In the genomic region with DNA sequence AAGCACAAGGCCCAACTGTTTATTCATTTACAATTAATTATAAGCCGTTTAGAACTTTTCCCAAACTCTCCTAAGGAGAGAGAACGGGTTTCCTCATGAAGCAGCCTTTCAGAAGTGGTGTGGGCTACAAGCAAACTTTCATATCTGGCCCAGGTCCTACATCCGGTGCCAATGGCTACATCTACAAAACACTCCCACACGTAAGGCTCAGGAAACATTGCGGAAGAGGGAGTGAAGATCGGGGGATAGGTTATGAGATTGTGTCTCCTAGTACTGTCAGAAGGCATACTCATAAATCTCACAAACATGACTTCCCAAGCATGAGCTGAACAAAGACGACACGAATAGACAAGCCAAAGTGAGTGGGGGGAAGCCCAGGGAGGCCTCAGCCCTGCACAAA, we compare ENCODE assay signal across 28 mouse cellular contexts. TPM values are rescaled to one million over a fixed set of nuclear protein-coding genes. Genes with fewer than 3 reads are reported as not detected.
DNase-seq lines count a peak whose midpoint lies in the region; ATAC-seq lines count a peak whose summit lies in the region.
"Had no signal": no experiment of that assay in that cellular context is flagged by ENCODE, and none has a peak within 500 bp of the region (broad histone marks: within the 10 kb centered on the region; RNA-seq: fewer than 3 reads in every experiment).

No protein-coding gene starts in this region.

- 0 out of 2 replicates have a peak, but pooled peaks have one; percentile 34 for ATAC-seq in kidney, embryonic 15.5 days (replicated peaks; ENCODE audit: low FRiP score)
- ATAC-seq: activated CD4-positive, CD25-positive, alpha-beta regulatory T cell, adult 4 months; forebrain, embryonic 16.5 days; hindbrain, embryonic 16.5 days; intestine, embryonic 15.5 days had no signal

- peak; percentile 1 for DNase-seq in adrenal gland, adult 2 months
- DNase-seq in adrenal gland, adult (ENCODE audit: inconsistent age in 2 of 2, low spot score in 1 of 2): no peak
- peak; percentile 84 for DNase-seq in heart, adult 11 months
- DNase-seq in heart, postnatal 25 days (ENCODE audit: low spot score): no peak
- no peak for DNase-seq in kidney, adult 18-20 months
- DNase-seq in testis, postnatal 10 days (ENCODE audit: low spot score): peak; percentile 29
- DNase-seq in testis, postnatal 14 days (ENCODE audit: low spot score): no peak
- DNase-seq: adrenal gland, adult 8-10 months; adrenal gland, postnatal 25 days; cerebellum, adult 11-12 months; cerebellum, adult 9-10 months; cerebellum, postnatal 14 days; gastrocnemius, adult 2 months; gastrocnemius, postnatal 14 days; heart, adult 18-20 months; heart, postnatal 14 days had no signal

- H3K36me3 ChIP-seq in kidney, embryonic 15.5 days: no peaks in the 10 kb centered on the region
- H3K36me3 ChIP-seq: embryonic facial prominence, embryonic 12.5 days; forebrain, embryonic 12.5 days; heart, embryonic 13.5 days; hindbrain, embryonic 10.5 days; hindbrain, embryonic 13.5 days; intestine, embryonic 15.5 days had no signal

- 26% methylated on average over 8 of the region's 8 CpGs for WGBS in kidney, embryonic 15.5 days

- H3K9ac ChIP-seq in kidney, embryonic 15.5 days: no peak overlapping the region
- H3K9ac ChIP-seq: embryonic facial prominence, embryonic 12.5 days; forebrain, embryonic 12.5 days; heart, embryonic 13.5 days; hindbrain, embryonic 13.5 days; intestine, embryonic 15.5 days had no signal

- H3K27me3 ChIP-seq in kidney, embryonic 15.5 days: no peaks in the 10 kb centered on the region
- H3K27me3 ChIP-seq: embryonic facial prominence, embryonic 12.5 days; forebrain, embryonic 12.5 days; hindbrain, embryonic 13.5 days; intestine, embryonic 15.5 days had no signal

- intact Hi-C loops in heart, postnatal 25 days (cut with DNase I): no loop called here

- H3K27ac ChIP-seq in kidney, embryonic 15.5 days: peak overlapping the region; percentile 49
- H3K27ac ChIP-seq: embryonic facial prominence, embryonic 12.5 days; forebrain, embryonic 12.5 days; gastrocnemius, adult 2 months; heart, embryonic 13.5 days; hindbrain, embryonic 10.5 days; hindbrain, embryonic 13.5 days; intestine, embryonic 15.5 days had no signal

- no peak overlapping the region for H3K4me2 ChIP-seq in kidney, embryonic 15.5 days
- H3K4me2 ChIP-seq: embryonic facial prominence, embryonic 12.5 days; forebrain, embryonic 12.5 days; heart, embryonic 13.5 days; hindbrain, embryonic 13.5 days; intestine, embryonic 15.5 days had no signal

- no peak overlapping the region for H3K4me3 ChIP-seq in kidney, embryonic 15.5 days (replicated peaks)
- H3K4me3 ChIP-seq: embryonic facial prominence, embryonic 12.5 days; erythroblast, embryonic 14.5 days; forebrain, embryonic 12.5 days; gastrocnemius, adult 2 months; heart, embryonic 13.5 days; hindbrain, embryonic 10.5 days; hindbrain, embryonic 13.5 days; intestine, embryonic 15.5 days had no signal

- no peaks in the 10 kb centered on the region for H3K9me3 ChIP-seq in kidney, embryonic 15.5 days (replicated peaks)
- H3K9me3 ChIP-seq: embryonic facial prominence, embryonic 12.5 days; forebrain, embryonic 12.5 days; heart, embryonic 13.5 days; hindbrain, embryonic 10.5 days; hindbrain, embryonic 13.5 days; intestine, embryonic 15.5 days had no signal

- H3K4me1 ChIP-seq in kidney, embryonic 15.5 days: peaks cover 39% of the 10 kb centered on the region
- H3K4me1 ChIP-seq: forebrain, embryonic 12.5 days; hindbrain, embryonic 13.5 days had no signal

RNA-seq across cellular contexts. Expression of gene BC017158, which starts 13.8 kb away (rescaled TPM):
- total RNA-seq in adrenal gland, adult 2 months (2021): 10 to 100 TPM; 28.6 to 33.0 TPM
- polyA plus RNA-seq in adrenal gland, adult 2 months (2012; rRNA removed): 62.7 and 66.8 TPM in 2 replicates
- 1 to 10 TPM; 6.1 to 6.4 TPM for total RNA-seq in heart, postnatal 25 days (2021)
- polyA plus RNA-seq in kidney, embryonic 15.5 days (2015; fragmentation: Nextera tagmentation; extraction: Ambion mirVana): 29.1 and 31.7 TPM in 2 replicates

RNA-seq across cellular contexts. Expression of gene Slc5a2, which starts 46.4 kb away (rescaled TPM):
- under 1 TPM in 1 of 2 experiments, not detected in 1; 0.17 TPM for total RNA-seq in adrenal gland, adult 2 months (2021)
- not detected in 2 replicates for polyA plus RNA-seq in adrenal gland, adult 2 months (2012; rRNA removed)
- total RNA-seq in heart, postnatal 25 days (2021): not detected
- polyA plus RNA-seq in kidney, embryonic 15.5 days (2015; fragmentation: Nextera tagmentation; extraction: Ambion mirVana): 5.6 and 8.4 TPM in 2 replicates
- total RNA-seq: adrenal gland, adult 8-10 months; adrenal gland, postnatal 25 days; gastrocnemius, adult 2 months; gastrocnemius, postnatal 14 days; gastrocnemius, postnatal 4 days; heart, adult 18-20 months; heart, postnatal 14 days had no signal
- polyA plus RNA-seq: activated CD4-positive, CD25-positive, alpha-beta regulatory T cell, adult 4 months; forebrain, embryonic 12.5 days; forebrain, embryonic 16.5 days; heart, embryonic 13.5 days; hindbrain, embryonic 13.5 days had no signal

Comparison
In these comparisons a context has a peak if more than half of its experiments do, and no peak if none do; other contexts are left out.
1. DNase-seq: peak in adrenal gland, adult 2 months (single experiment), heart, adult 11 months (single experiment) and testis, postnatal 10 days (single experiment); none in adrenal gland, adult (0 of 2), heart, postnatal 25 days (single experiment), kidney, adult 18-20 months (single experiment) and testis, postnatal 14 days (single experiment).